Mouse (Mus musculus) heart, embryonic 12.5 days (tissue): ENCODE measurements around the gene Cdk8. TPM values are rescaled to one million over a fixed set of nuclear protein-coding genes. Genes with fewer than 3 reads are reported as not detected.

ENCODE experiments used
- ATAC-seq: fragments of 200-750 bp; cut with Nextera tagmentation; 2 replicates; pipeline ENCODE4 v1.8.0; 2017; ENCODE audit warnings: moderate TSS enrichment, moderate library complexity; ENCODE audit not compliant: insufficient number of reproducible peaks, low FRiP score
- H3K27ac ChIP-seq: fragments of 300-500 bp; sonication (generic); 2 replicates; pipeline ENCODE4 v1.5.1; 2016; ENCODE audit warnings: mild to moderate bottlenecking, moderate library complexity; ENCODE audit not compliant: poor library complexity, severe bottlenecking
- H3K27me3 ChIP-seq: fragments of 300-500 bp; sonication (generic); replicated peaks from 2 replicates; pipeline ENCODE4 v1.6.1; 2016; ENCODE audit warnings: mild to moderate bottlenecking, moderate library complexity
- H3K36me3 ChIP-seq: fragments of 300-500 bp; sonication (generic); 2 replicates; pipeline ENCODE4 v1.6.1; 2016; ENCODE audit warnings: mild to moderate bottlenecking, moderate library complexity
- H3K4me1 ChIP-seq: fragments of 300-500 bp; sonication (generic); replicated peaks from 2 replicates; pipeline ENCODE4 v1.6.1; 2016; ENCODE audit warnings: mild to moderate bottlenecking
- H3K4me2 ChIP-seq: fragments of 300-500 bp; sonication (generic); 2 replicates; pipeline ENCODE4 v1.6.1; 2016; ENCODE audit warnings: mild to moderate bottlenecking, moderate library complexity
- H3K4me3 ChIP-seq: fragments of 300-500 bp; sonication (generic); 2 replicates; pipeline ENCODE4 v1.5.1; 2016; ENCODE audit warnings: mild to moderate bottlenecking
- H3K9ac ChIP-seq: fragments of 300-500 bp; sonication (generic); 2 replicates; pipeline ENCODE4 v1.6.1; 2016; ENCODE audit warnings: mild to moderate bottlenecking, moderate library complexity
- H3K9me3 ChIP-seq: fragments of 300-500 bp; sonication (generic); replicated peaks from 2 replicates; pipeline ENCODE4 v1.6.1; 2016; ENCODE audit warnings: mild to moderate bottlenecking, moderate library complexity
- WGBS: fragments of 180-500 bp; shearing (Covaris S2); methylation state at CpG from one replicate; pipeline ENCODE4 v1.1.7; 2016; 5-methylcytosine and 5-hydroxymethylcytosine counted together
- polyA plus RNA-seq: library from polyadenylated mRNA; unstranded; fragments of >200 nt; fragmentation: Nextera tagmentation; extraction: Ambion mirVana; gene quantifications from 2 replicates; pipeline ENCODE4 v1.2.1, GENCODE M21; 2016

Gene Cdk8
- polyA plus RNA-seq, 1 experiment from 2014 or later, result 16.6 TPM

GRCm38 (mm10) chr5:146299520-146299870 lies 68.5 kb downstream of the Cdk8 start:
- Histone ChIP-seq H3K9me3 (no peaks in the 10 kb centered on the region), H3K4me2 (no peak overlapping the region), H3K27me3 (no peaks in the 10 kb centered on the region), H3K4me3 (no peak overlapping the region), H3K4me1 (no peaks in the 10 kb centered on the region), H3K9ac (no peak overlapping the region), H3K27ac (no peak overlapping the region), H3K36me3 (peaks cover 77% of the 10 kb centered on the region)
- ATAC-seq, result no peak
- WGBS, result 88% methylated on average over 8 of the region's 8 CpGs

GRCm38 (mm10) chr5:146303470-146303869 lies 72.4 kb downstream of the Cdk8 start:
- H3K27ac ChIP-seq, result no peak overlapping the region
- 81% methylated on average over 5 of the region's 5 CpGs for WGBS
- H3K27me3 ChIP-seq, result no peaks in the 10 kb centered on the region
- no peak overlapping the region for H3K9ac ChIP-seq
- peaks cover 64% of the 10 kb centered on the region for H3K36me3 ChIP-seq
- H3K4me1 ChIP-seq, result peaks cover 10% of the 10 kb centered on the region; the same call in 1 of the 2 replicates
- no peak overlapping the region for H3K4me2 ChIP-seq
- H3K4me3 ChIP-seq, result no peak overlapping the region
- peaks cover under 1% of the 10 kb centered on the region; the same call in 1 of the 2 replicates for H3K9me3 ChIP-seq
- ATAC-seq, result no peak

GRCm38 (mm10) chr5:146307046-146307743 lies 76.2 kb downstream of the Cdk8 start:
- H3K9me3 ChIP-seq, result peaks cover 7% of the 10 kb centered on the region; the same call in 1 of the 2 replicates
- no peak overlapping the region for H3K4me2 ChIP-seq
- peak overlapping the region; percentile 55; the same call in 1 of the 2 replicates for H3K27ac ChIP-seq
- 66% methylated on average over 8 of the region's 8 CpGs for WGBS
- peaks cover 40% of the 10 kb centered on the region for H3K36me3 ChIP-seq
- H3K27me3 ChIP-seq, result no peaks in the 10 kb centered on the region
- ATAC-seq, result peak; percentile 88
- H3K4me1 ChIP-seq, result peaks cover 10% of the 10 kb centered on the region; the same call in 1 of the 2 replicates
- H3K9ac ChIP-seq, result no peak overlapping the region
- H3K4me3 ChIP-seq, result no peak overlapping the region

GRCm38 (mm10) chr5:146307744-146308096 lies 76.7 kb downstream of the Cdk8 start:
- WGBS, result 67% methylated on average over 4 of the region's 4 CpGs
- no peak overlapping the region for H3K9ac ChIP-seq
- H3K36me3 ChIP-seq, result peaks cover 40% of the 10 kb centered on the region
- no peaks in the 10 kb centered on the region for H3K27me3 ChIP-seq
- no peak overlapping the region for H3K4me2 ChIP-seq
- H3K4me1 ChIP-seq, result peaks cover 10% of the 10 kb centered on the region; the same call in 1 of the 2 replicates
- ATAC-seq, result peak; percentile 84
- H3K9me3 ChIP-seq, result peaks cover 7% of the 10 kb centered on the region; the same call in 1 of the 2 replicates
- H3K4me3 ChIP-seq, result no peak overlapping the region
- H3K27ac ChIP-seq, result 0 out of 2 replicates have a peak overlapping the region, but pooled peaks have one; percentile 55

GRCm38 (mm10) chr5:146314538-146314937 lies 83.5 kb downstream of the Cdk8 start:
- no peak for ATAC-seq
- 73% methylated on average over 6 of the region's 6 CpGs for WGBS
- no peaks in the 10 kb centered on the region for H3K9me3 ChIP-seq
- H3K4me2 ChIP-seq, result no peak overlapping the region
- no peak overlapping the region for H3K27ac ChIP-seq
- no peak overlapping the region for H3K9ac ChIP-seq
- H3K4me1 ChIP-seq, result no peaks in the 10 kb centered on the region; the same call in 1 of the 2 replicates
- H3K36me3 ChIP-seq, result no peaks in the 10 kb centered on the region
- H3K27me3 ChIP-seq, result no peaks in the 10 kb centered on the region; the same call in 1 of the 2 replicates
- no peak overlapping the region for H3K4me3 ChIP-seq

GRCm38 (mm10) chr5:146315268-146315921 lies 84.4 kb downstream of the Cdk8 start:
- Histone ChIP-seq H3K4me2 (0 out of 2 replicates have a peak overlapping the region, but pooled peaks have one; percentile 9), H3K27me3 (peaks cover 2% of the 10 kb centered on the region), H3K9me3 (no peaks in the 10 kb centered on the region), H3K27ac (no peak overlapping the region), H3K9ac (no peak overlapping the region), H3K4me3 (no peak overlapping the region), H3K4me1 (no peaks in the 10 kb centered on the region; the same call in 1 of the 2 replicates), H3K36me3 (no peaks in the 10 kb centered on the region)
- 60% methylated on average over 14 of the region's 14 CpGs for WGBS
- ATAC-seq, result no peak

- no peak overlapping the region for H3K4me2 ChIP-seq
- 85% methylated on average over 5 of the region's 5 CpGs for WGBS
- peak; percentile 93 for ATAC-seq
- no peak overlapping the region for H3K4me3 ChIP-seq
- no peaks in the 10 kb centered on the region for H3K36me3 ChIP-seq
- no peaks in the 10 kb centered on the region for H3K9me3 ChIP-seq
- H3K27ac ChIP-seq, result peak overlapping the region; percentile 26; the same call in 1 of the 2 replicates
- H3K27me3 ChIP-seq, result peaks cover 4% of the 10 kb centered on the region
- H3K4me1 ChIP-seq, result no peaks in the 10 kb centered on the region; the same call in 1 of the 2 replicates
- no peak overlapping the region for H3K9ac ChIP-seq
Observed at GRCm38 (mm10) chr5:146316316-146316715, 85.3 kb downstream of the Cdk8 start.

- H3K4me1 ChIP-seq, result no peaks in the 10 kb centered on the region; the same call in 1 of the 2 replicates
- no peak for ATAC-seq
- H3K36me3 ChIP-seq, result no peaks in the 10 kb centered on the region
- H3K9me3 ChIP-seq, result no peaks in the 10 kb centered on the region
- 68% methylated on average over 5 of the region's 5 CpGs for WGBS
- no peak overlapping the region for H3K27ac ChIP-seq
- H3K27me3 ChIP-seq, result peaks cover 4% of the 10 kb centered on the region
- H3K9ac ChIP-seq, result no peak overlapping the region
- H3K4me3 ChIP-seq, result no peak overlapping the region
- H3K4me2 ChIP-seq, result no peak overlapping the region
Observed at GRCm38 (mm10) chr5:146318051-146318450, 87.0 kb downstream of the Cdk8 start.

- H3K27me3 ChIP-seq, result peaks cover 4% of the 10 kb centered on the region
- H3K4me3 ChIP-seq, result no peak overlapping the region
- H3K9me3 ChIP-seq, result no peaks in the 10 kb centered on the region
- H3K9ac ChIP-seq, result no peak overlapping the region
- ATAC-seq, result no peak
- H3K36me3 ChIP-seq, result no peaks in the 10 kb centered on the region
- no peak overlapping the region for H3K4me2 ChIP-seq
- 65% methylated on average over 8 of the region's 8 CpGs for WGBS
- H3K27ac ChIP-seq, result no peak overlapping the region
- peaks cover 2% of the 10 kb centered on the region; the same call in 1 of the 2 replicates for H3K4me1 ChIP-seq
Observed at GRCm38 (mm10) chr5:146318461-146318860, 87.4 kb downstream of the Cdk8 start.

- H3K4me1 ChIP-seq, result no peaks in the 10 kb centered on the region
- H3K27me3 ChIP-seq, result no peaks in the 10 kb centered on the region
- H3K27ac ChIP-seq, result no peak overlapping the region
- 81% methylated on average over 10 of the region's 10 CpGs for WGBS
- no peaks in the 10 kb centered on the region for H3K36me3 ChIP-seq
- no peak overlapping the region for H3K4me2 ChIP-seq
- no peak for ATAC-seq
- H3K9me3 ChIP-seq, result no peaks in the 10 kb centered on the region
- H3K4me3 ChIP-seq, result no peak overlapping the region
- H3K9ac ChIP-seq, result no peak overlapping the region
Observed at GRCm38 (mm10) chr5:146328941-146329340, 97.9 kb downstream of the Cdk8 start.

- Histone ChIP-seq H3K4me3 (no peak overlapping the region), H3K4me1 (no peaks in the 10 kb centered on the region), H3K4me2 (no peak overlapping the region), H3K9me3 (no peaks in the 10 kb centered on the region), H3K27ac (no peak overlapping the region), H3K27me3 (no peaks in the 10 kb centered on the region), H3K36me3 (no peaks in the 10 kb centered on the region), H3K9ac (no peak overlapping the region)
- ATAC-seq, result no peak
- 78% methylated on average over 5 of the region's 5 CpGs for WGBS
Observed at GRCm38 (mm10) chr5:146329541-146329940, 98.5 kb downstream of the Cdk8 start.
